Mouse (Mus musculus) stomach, postnatal 0 days (tissue): ENCODE results near the gene Cnksr1. TPM values are rescaled to one million over a fixed set of nuclear protein-coding genes. Genes with fewer than 3 reads are reported as not detected.

Experiments used
- ATAC-seq: fragments of 200-750 bp; cut with Nextera tagmentation; 2 replicates; pipeline ENCODE4 v1.8.0; 2017; ENCODE audit not compliant: low FRiP score, low TSS enrichment
- DNase-seq: peaks from one replicate; pipeline ENCODE4 v3.0.0-alpha.2; 2016; ENCODE audit warnings: low spot score
- H3K27ac ChIP-seq: fragments of 300-500 bp; sonication (generic); replicated peaks from 2 replicates; pipeline ENCODE4 v1.5.1; 2014; ENCODE audit warnings: mild to moderate bottlenecking, control low read depth
- H3K27me3 ChIP-seq: fragments of 300-500 bp; sonication (generic); 2 replicates; pipeline ENCODE4 v1.6.1; 2014; ENCODE audit warnings: low read length; ENCODE audit not compliant: control insufficient read depth, insufficient read depth
- H3K36me3 ChIP-seq: fragments of 300-500 bp; sonication (generic); 2 replicates; pipeline ENCODE4 v1.6.1; 2014; ENCODE audit warnings: low read length, mixed read lengths; ENCODE audit not compliant: control insufficient read depth, insufficient read depth
- H3K4me1 ChIP-seq: fragments of 300-500 bp; sonication (generic); replicated peaks from 2 replicates; pipeline ENCODE4 v1.6.1; 2014; ENCODE audit warnings: antibody characterized with exemption; ENCODE audit not compliant: control insufficient read depth, insufficient read depth
- H3K4me2 ChIP-seq: fragments of 300-500 bp; sonication (generic); replicated peaks from 2 replicates; pipeline ENCODE4 v1.6.1; 2014; ENCODE audit warnings: low read depth, mild to moderate bottlenecking, control low read depth, moderate library complexity
- H3K4me3 ChIP-seq: fragments of 300-500 bp; sonication (generic); 2 replicates; pipeline ENCODE4 v1.5.1; 2014; ENCODE audit warnings: low read depth, low read length, control low read depth
- H3K9ac ChIP-seq: fragments of 300-500 bp; sonication (generic); 2 replicates; pipeline ENCODE4 v1.6.1; 2014; ENCODE audit warnings: mild to moderate bottlenecking, low read length, control low read depth, mixed read lengths
- H3K9me3 ChIP-seq: fragments of 300-500 bp; sonication (generic); 2 replicates; pipeline ENCODE4 v1.6.1; 2016; ENCODE audit warnings: low read length; ENCODE audit not compliant: control insufficient read depth
- CTCF ChIP-seq: IDR thresholded peaks from 2 replicates; pipeline ENCODE4 v1.5.1; 2016; ENCODE audit warnings: antibody characterized with exemption, low read depth, mild to moderate bottlenecking, moderate library complexity
- EP300 ChIP-seq: optimal IDR thresholded peaks from 2 replicates; pipeline ENCODE3; 2016; ENCODE audit warnings: antibody characterized with exemption
- WGBS: fragments of 180-500 bp; shearing (Covaris S2); extraction: QIAGEN DNeasy Blood & Tissue Kit; methylation state at CpG from one replicate; pipeline ENCODE4 v1.1.7; 2014; 5-methylcytosine and 5-hydroxymethylcytosine counted together
- polyA plus RNA-seq: library from polyadenylated mRNA; unstranded; fragments of >200 nt; fragmentation: Nextera tagmentation; extraction: Ambion mirVana; gene quantifications from 2 replicates; pipeline ENCODE4 v1.2.1, GENCODE M21; 2015

The Cnksr1 gene
- polyA plus RNA-seq, 1 experiment from 2014 or later: 9.4 TPM

DNA sequence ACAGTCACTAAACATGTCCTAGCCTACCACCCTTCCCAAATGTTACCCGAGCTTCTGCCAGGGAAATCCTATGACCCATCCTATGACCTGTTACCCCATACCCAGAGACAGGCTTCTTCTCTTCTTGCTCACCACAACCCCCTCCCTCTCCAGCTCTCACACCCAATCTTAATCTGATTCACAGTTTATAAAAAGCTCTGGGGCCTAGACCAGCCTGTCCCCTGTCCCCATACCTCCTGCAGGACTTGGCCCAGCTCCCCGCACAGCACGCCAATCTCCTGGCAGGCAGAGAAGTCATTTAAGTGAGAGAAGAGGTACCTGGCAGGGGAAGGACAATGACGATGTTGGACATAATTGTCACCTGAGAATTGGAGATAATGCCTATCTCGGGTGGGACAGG lies 3.3 kb downstream of the Cnksr1 start:
- H3K27me3 ChIP-seq: no peaks in the 10 kb centered on the region
- H3K27ac ChIP-seq: no peak overlapping the region
- ATAC-seq: no peak
- no peaks in the 10 kb centered on the region for H3K9me3 ChIP-seq
- no peak overlapping the region for H3K4me2 ChIP-seq
- TF ChIP-seq CTCF (no peak), EP300 (no peak)
- WGBS: 75% methylated on average over 5 of the region's 5 CpGs
- no peaks in the 10 kb centered on the region for H3K4me1 ChIP-seq
- H3K4me3 ChIP-seq: no peak overlapping the region
- H3K9ac ChIP-seq: no peak overlapping the region
- DNase-seq: no peak
- H3K36me3 ChIP-seq: no peaks in the 10 kb centered on the region

DNA sequence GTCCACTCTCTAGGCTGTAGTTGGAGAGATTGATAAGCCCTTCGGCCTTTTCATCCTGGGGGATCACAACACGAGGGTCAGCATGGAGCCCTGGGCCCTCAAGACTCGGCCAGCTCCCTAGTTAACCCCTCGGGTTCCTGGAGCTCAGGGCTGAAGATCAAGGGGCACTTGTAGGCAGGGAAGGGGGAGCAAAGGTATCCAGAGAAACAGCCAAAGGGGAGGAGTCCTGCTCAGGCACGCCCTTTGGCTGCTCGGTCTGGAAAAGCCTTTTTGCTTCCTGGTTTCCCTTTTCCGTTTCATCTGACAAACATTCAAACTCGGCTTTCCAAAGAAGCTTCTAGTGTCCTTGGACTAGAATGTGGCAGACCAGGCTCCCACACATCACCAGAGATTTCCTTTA lies 7.8 kb downstream of the Cnksr1 start:
- Histone ChIP-seq H3K9me3 (no peaks in the 10 kb centered on the region), H3K4me3 (no peak overlapping the region), H3K4me2 (no peak overlapping the region), H3K27ac (no peak overlapping the region), H3K36me3 (no peaks in the 10 kb centered on the region), H3K4me1 (no peaks in the 10 kb centered on the region), H3K9ac (no peak overlapping the region), H3K27me3 (no peaks in the 10 kb centered on the region)
- ATAC-seq: peak; percentile 45
- DNase-seq: peak; percentile 49
- TF ChIP-seq CTCF: no peak
- TF ChIP-seq EP300: no peak
- 23% methylated on average over 8 of the region's 8 CpGs for WGBS

DNA sequence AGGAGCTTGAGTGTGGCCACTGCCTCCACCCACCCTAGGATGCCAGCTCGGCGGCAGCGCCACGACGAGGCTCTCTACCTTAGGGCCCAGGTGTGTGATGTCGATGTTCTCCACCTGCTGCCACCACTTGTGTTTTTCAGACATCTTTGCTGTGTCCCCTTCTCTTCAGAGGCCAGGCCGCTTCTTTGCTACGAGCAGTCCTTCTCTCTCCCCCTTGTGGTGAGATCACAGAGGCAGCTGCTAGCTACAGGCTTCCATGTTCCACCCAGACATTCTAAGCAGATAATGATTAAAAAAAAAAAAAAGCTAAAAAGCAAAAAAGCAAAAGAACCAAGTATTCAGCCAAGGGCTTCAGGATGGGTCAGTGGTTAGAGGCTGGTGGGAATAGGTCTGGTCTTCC lies 11.0 kb downstream of the Cnksr1 start, which contains the start of gene Catsper4:
Catsper4 (minus strand) TSS at position 190 of the 400 bp plus-strand sequence.
- 71% methylated on average over 8 of the region's 8 CpGs for WGBS
- H3K4me1 ChIP-seq: no peaks in the 10 kb centered on the region
- H3K27me3 ChIP-seq: no peaks in the 10 kb centered on the region
- no peaks in the 10 kb centered on the region for H3K9me3 ChIP-seq
- no peaks in the 10 kb centered on the region for H3K36me3 ChIP-seq
- no peak for ATAC-seq
- no peak within 1 kb of the TSS for H3K4me2 ChIP-seq
- H3K9ac ChIP-seq: no peak within 1 kb of the TSS
- no peak for DNase-seq
- no peak within 1 kb of the TSS for H3K4me3 ChIP-seq
- H3K27ac ChIP-seq: no peak within 1 kb of the TSS
- TF ChIP-seq CTCF (peak; percentile 55), EP300 (no peak)

DNA sequence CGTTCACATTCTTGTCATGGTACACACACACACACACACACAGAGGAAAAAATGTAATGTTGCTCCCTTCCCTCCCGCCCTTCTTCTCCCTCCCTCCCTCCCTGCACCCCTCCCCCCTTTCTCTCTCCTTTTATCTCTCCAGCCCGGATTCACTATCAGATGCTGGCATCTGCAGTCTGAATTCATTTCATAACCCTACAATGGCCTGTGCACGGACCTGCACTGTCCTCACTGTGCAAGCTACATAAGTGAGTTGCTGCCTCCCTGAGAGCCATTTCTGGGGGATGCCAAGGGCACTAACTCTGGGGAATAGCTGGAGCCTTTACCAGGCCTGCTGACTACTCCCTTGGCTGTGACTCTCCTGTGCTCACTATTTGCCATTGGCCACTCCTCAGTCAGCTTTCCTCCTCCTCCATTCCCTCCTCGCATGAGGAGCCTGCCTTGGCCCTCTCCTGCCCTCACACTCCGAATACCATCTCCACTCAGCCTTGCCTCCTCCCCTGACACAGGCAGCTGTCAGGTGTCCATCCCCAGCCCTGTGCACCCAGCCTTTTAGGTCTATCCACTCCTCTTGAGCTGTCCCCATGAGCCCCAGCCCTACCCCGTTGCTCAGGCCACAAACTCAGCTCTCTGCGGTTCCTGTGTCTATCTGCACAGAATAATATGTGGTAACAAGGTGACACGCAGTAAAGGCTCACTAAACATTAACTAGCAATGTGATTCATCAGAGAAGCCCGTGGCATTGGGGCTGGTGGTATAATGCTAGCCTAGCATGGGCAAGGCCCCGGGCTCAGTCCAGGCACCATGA lies 15.2 kb downstream of the Cnksr1 start:
- Histone ChIP-seq H3K4me1 (no peaks in the 10 kb centered on the region), H3K27ac (no peak overlapping the region), H3K27me3 (no peaks in the 10 kb centered on the region), H3K4me2 (no peak overlapping the region), H3K9ac (no peak overlapping the region), H3K4me3 (no peak overlapping the region), H3K9me3 (no peaks in the 10 kb centered on the region), H3K36me3 (no peaks in the 10 kb centered on the region)
- WGBS: 49% methylated on average over 11 of the region's 11 CpGs
- TF ChIP-seq CTCF: no peak
- no peak for TF ChIP-seq EP300
- peak; percentile 42 for DNase-seq
- ATAC-seq: peak; percentile 72

DNA sequence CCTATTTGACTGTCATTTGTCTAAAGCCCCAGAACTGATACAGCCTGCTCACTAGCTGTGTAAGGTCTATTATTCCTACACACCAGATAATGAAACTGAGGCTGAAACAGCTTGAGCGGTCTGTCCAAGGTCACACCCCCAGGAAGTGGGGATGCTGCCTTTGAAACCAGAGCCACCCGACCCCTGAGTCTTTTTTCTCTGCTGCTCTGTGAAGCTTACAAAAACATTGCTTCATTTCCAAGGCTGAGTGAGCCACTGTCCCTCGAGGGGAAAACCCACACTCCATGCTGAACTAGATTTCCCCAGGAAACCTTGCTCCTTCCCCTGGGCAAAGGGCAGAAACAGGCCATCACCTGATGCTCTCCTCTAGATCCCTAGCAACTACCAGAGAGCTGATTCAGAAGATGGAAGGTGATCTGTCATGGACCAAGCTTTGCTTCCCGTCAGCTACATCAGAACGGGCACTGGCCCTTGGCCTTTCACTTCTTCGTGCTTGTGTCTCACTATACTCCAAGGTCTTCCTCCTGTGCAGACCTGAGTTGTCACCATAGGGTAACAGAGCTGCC lies 31.6 kb downstream of the Cnksr1 start:
- WGBS: 55% methylated on average over 6 of the region's 6 CpGs
- H3K4me2 ChIP-seq: no peak overlapping the region
- ATAC-seq (no peak), DNase-seq (no peak)
- no peaks in the 10 kb centered on the region for H3K9me3 ChIP-seq
- no peaks in the 10 kb centered on the region for H3K27me3 ChIP-seq
- TF ChIP-seq EP300 (no peak), CTCF (no peak)
- no peak overlapping the region for H3K9ac ChIP-seq
- no peaks in the 10 kb centered on the region for H3K4me1 ChIP-seq
- no peak overlapping the region for H3K27ac ChIP-seq
- no peak overlapping the region for H3K4me3 ChIP-seq
- H3K36me3 ChIP-seq: no peaks in the 10 kb centered on the region

DNA sequence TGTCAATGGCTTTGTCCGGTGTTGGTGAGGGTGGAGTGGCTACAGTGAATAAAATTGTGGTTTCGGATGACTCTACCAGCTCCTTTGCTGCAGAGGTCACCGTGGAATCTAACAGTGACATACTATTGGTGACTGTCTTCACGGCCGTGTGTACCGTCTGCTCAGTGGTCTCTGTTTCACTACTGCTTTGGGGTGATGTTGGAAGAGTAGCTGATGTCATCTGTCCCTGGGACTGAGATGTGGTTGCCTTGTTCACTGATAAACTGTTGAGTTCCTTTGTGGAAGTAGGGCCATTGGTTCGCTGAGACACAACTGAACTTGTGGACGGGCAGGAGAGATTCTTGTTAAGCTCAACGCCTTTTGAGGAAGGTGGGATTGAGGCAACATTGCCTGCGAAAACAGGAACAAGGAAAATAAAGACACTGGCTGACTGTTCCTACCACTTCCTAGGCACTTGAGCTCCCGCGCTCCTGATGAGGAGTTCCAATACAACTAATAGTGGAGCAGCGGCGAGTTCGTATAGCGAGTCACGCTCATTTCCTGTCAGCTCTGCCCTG lies 34.8 kb downstream of the Cnksr1 start:
- ATAC-seq (no peak), DNase-seq (no peak)
- H3K27me3 ChIP-seq: no peaks in the 10 kb centered on the region
- H3K9me3 ChIP-seq: no peaks in the 10 kb centered on the region
- no peak overlapping the region for H3K27ac ChIP-seq
- H3K36me3 ChIP-seq: no peaks in the 10 kb centered on the region
- no peaks in the 10 kb centered on the region for H3K4me1 ChIP-seq
- WGBS: 81% methylated on average over 17 of the region's 17 CpGs
- TF ChIP-seq EP300 (no peak), CTCF (no peak)
- H3K9ac ChIP-seq: no peak overlapping the region
- H3K4me3 ChIP-seq: no peak overlapping the region
- H3K4me2 ChIP-seq: no peak overlapping the region
